ENCODE assay signal across 8 mouse cellular contexts in genomic region chr8:95853102-95853843, GRCm38 (mm10). TPM values are rescaled to one million over a fixed set of nuclear protein-coding genes. Genes with fewer than 3 reads are reported as not detected.
A peak's percentile ranks its signal among the peaks of the same experiment; 100 is the strongest.
DNase-seq lines count a peak whose midpoint lies in the region; ATAC-seq lines count a peak whose summit lies in the region.

Slc38a7 (minus strand) TSS chr8:95853539.

- DNase-seq in adrenal gland, adult (ENCODE audit: inconsistent age in 2 of 2, low spot score in 1 of 2), result peak; percentile 75 to 93
- DNase-seq in embryo, embryonic 10.5 days (ENCODE audit: low spot score), result peak; percentile 92
- DNase-seq in gastrocnemius, postnatal 10 days, result peak; percentile 46
- peak; percentile 87 for DNase-seq in induced T-regulatory cell, adult 2 months (ENCODE audit: low read depth)
- peak; percentile 57 to 88 for DNase-seq in left cerebral cortex, adult 8-10 months (ENCODE audit: low spot score in 2 of 2)
- peak; percentile 89 for DNase-seq in right cerebral cortex, adult 18-20 months
- peak; percentile 56 for DNase-seq in urinary bladder, postnatal 25 days (ENCODE audit: low spot score)

- peak; percentile 90 for ATAC-seq in megakaryocyte, adult 5-6 weeks (ENCODE audit: poor library complexity, severe bottlenecking)

RNA-seq across cellular contexts. Expression of gene Slc38a7, which starts in this region (rescaled TPM):
- 1 to 10 TPM; 5.8 to 7.9 TPM for total RNA-seq in gastrocnemius, postnatal 10 days (2021)
- total RNA-seq in left cerebral cortex, adult 8-10 months (2022), result 10 to 100 TPM; 22.7 to 27.9 (median 25.4) TPM
- total RNA-seq in megakaryocyte, adult 5-6 weeks (2015), result 8.0 and 10.0 TPM in 2 replicates
- total RNA-seq in megakaryocyte, adult 5-6 weeks (2017), result 9.1 and 11.7 TPM in 2 replicates

Comparison
In these comparisons a context has a peak if more than half of its experiments do, and no peak if none do; other contexts are left out.
1. Peak in every context shown above with its lines: DNase-seq and ATAC-seq.